Mouse (Mus musculus): Measurements from ENCODE around the gene Ttc7b. TPM values are rescaled to one million over a fixed set of nuclear protein-coding genes. Genes with fewer than 3 reads are reported as not detected.

Gene Ttc7b
- 6.5 and 8.2 TPM in 2 replicates for polyA plus RNA-seq (2015; fragmentation: Nextera tagmentation; extraction: Ambion mirVana)

- Histone ChIP-seq H3K4me2 (replicated peaks) (peak within 1 kb of the TSS; percentile 79), H3K27ac (replicated peaks) (peak within 1 kb of the TSS; percentile 86), H3K4me3 (peak within 1 kb of the TSS; percentile 97), H3K27me3 (no peaks in the 10 kb centered on the region), H3K36me3 (no peaks in the 10 kb centered on the region), H3K9me3 (no peaks in the 10 kb centered on the region), H3K4me1 (peaks cover 26% of the 10 kb centered on the region), H3K9ac (replicated peaks) (peak within 1 kb of the TSS; percentile 92)
- WGBS = 2% methylated on average over 21 of the region's 42 CpGs
- ATAC-seq (replicated peaks) = peak; percentile 73
Observed at GRCm38 (mm10) chr12:100520794-100521186, at the start of gene Ttc7b. Gene Ttc7b (minus strand): TSS chr12:100520826.

DNA sequence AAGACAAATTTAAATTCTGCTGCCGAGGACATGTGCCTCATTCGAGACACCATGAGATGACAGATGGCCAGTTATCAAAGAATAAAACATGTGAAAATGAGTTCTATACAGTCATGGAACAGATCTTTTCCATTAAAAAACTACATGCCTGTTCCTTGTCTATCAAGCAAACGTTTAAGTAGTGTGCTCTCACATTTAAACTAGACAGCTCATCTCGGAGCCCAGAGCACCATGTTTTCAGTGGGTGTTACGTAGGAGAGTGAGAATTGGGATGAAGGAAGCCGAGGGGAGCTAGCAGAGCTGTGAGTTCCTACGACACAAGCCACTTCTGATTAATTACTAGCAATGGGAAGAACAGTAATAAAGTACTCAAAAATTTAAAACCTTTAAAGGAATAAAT lies 48.2 kb upstream of the Ttc7b start:
- WGBS = 70% methylated on average over 7 of the region's 7 CpGs
- no peak overlapping the region for H3K4me2 ChIP-seq (replicated peaks)
- H3K9me3 ChIP-seq = no peaks in the 10 kb centered on the region
- H3K27ac ChIP-seq (replicated peaks) = 0 out of 2 replicates have a peak overlapping the region, but pooled peaks have one; percentile 5
- H3K4me1 ChIP-seq = no peaks in the 10 kb centered on the region
- peaks cover 6% of the 10 kb centered on the region; the same call in 1 of the 2 replicates for H3K36me3 ChIP-seq
- no peaks in the 10 kb centered on the region for H3K27me3 ChIP-seq
- no peak overlapping the region for H3K4me3 ChIP-seq
- ATAC-seq (replicated peaks) = no peak
- no peak overlapping the region for H3K9ac ChIP-seq (replicated peaks)

GRCm38 (mm10) chr12:100568105-100568504 lies 47.5 kb upstream of the Ttc7b start:
- ATAC-seq (replicated peaks) = no peak
- no peak overlapping the region for H3K4me3 ChIP-seq
- no peak overlapping the region for H3K4me2 ChIP-seq (replicated peaks)
- no peaks in the 10 kb centered on the region for H3K9me3 ChIP-seq
- H3K4me1 ChIP-seq = no peaks in the 10 kb centered on the region
- WGBS = 89% methylated on average over 6 of the region's 6 CpGs
- peaks cover 9% of the 10 kb centered on the region; the same call in 1 of the 2 replicates for H3K36me3 ChIP-seq
- H3K9ac ChIP-seq (replicated peaks) = no peak overlapping the region
- no peaks in the 10 kb centered on the region for H3K27me3 ChIP-seq
- H3K27ac ChIP-seq (replicated peaks) = no peak overlapping the region

DNA sequence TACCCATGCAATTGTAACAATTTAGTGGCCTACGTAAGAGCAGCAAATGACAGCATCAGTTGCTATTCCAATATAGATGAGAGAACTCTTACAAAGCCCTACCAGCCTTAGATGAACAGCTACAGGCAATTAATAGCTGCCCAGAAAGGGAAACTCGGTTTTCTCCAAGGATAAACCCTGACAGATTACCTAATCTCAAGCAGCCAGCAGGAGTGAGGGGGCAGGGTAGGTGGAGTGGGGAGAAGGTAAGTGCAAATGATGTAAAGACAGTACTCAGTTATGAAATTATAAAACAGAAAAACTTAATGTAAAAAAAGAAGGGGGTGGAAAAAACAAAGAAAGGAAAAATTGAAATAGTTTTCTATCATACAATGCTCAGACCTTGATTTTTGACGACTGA lies 47.0 kb upstream of the Ttc7b start:
- H3K27ac ChIP-seq (replicated peaks) = no peak overlapping the region
- peaks cover 8% of the 10 kb centered on the region; the same call in 1 of the 2 replicates for H3K36me3 ChIP-seq
- no peak for ATAC-seq (replicated peaks)
- 82% methylated on average over 3 of the region's 3 CpGs for WGBS
- H3K27me3 ChIP-seq = no peaks in the 10 kb centered on the region
- no peak overlapping the region for H3K9ac ChIP-seq (replicated peaks)
- H3K4me1 ChIP-seq = no peaks in the 10 kb centered on the region
- no peaks in the 10 kb centered on the region for H3K9me3 ChIP-seq
- H3K4me3 ChIP-seq = no peak overlapping the region
- H3K4me2 ChIP-seq (replicated peaks) = no peak overlapping the region

- H3K27ac ChIP-seq (replicated peaks) = no peak overlapping the region
- no peak for ATAC-seq (replicated peaks)
Observed at GRCm38 (mm10) chr12:100553675-100554074, 33.0 kb upstream of the Ttc7b start.

DNA sequence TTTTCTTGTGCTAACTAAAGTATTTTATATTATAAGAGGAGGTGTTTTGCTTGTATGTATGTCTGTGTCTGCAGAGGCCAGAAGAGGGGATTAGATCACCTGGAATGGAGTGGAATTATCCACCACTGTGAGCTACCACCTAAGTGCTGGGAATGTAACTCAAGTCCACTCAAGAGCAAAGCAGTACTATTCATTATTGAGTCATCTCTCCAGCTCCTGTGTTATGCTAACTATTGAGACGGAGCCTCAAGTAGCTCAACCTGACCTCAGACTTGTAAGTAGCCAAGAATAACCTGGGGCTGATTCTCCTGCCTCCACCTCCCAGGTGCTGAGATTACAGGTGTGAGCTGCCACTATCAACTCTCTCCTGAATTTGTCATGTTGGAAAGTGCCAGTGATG lies 31.3 kb upstream of the Ttc7b start:
- WGBS = 86% methylated on average over 1 of the region's 1 CpGs
- H3K4me2 ChIP-seq (replicated peaks) = no peak overlapping the region
- no peaks in the 10 kb centered on the region for H3K4me1 ChIP-seq
- no peaks in the 10 kb centered on the region for H3K27me3 ChIP-seq
- H3K9me3 ChIP-seq = no peaks in the 10 kb centered on the region
- H3K9ac ChIP-seq (replicated peaks) = no peak overlapping the region
- peaks cover 16% of the 10 kb centered on the region for H3K36me3 ChIP-seq
- no peak overlapping the region for H3K27ac ChIP-seq (replicated peaks)
- no peak overlapping the region for H3K4me3 ChIP-seq
- ATAC-seq (replicated peaks) = no peak

More at GRCm38 (mm10) chr12:100553675-100554074, 33.0 kb upstream of the Ttc7b start:
- Histone ChIP-seq H3K4me1 (no peaks in the 10 kb centered on the region), H3K9ac (replicated peaks) (no peak overlapping the region), H3K4me2 (replicated peaks) (no peak overlapping the region), H3K36me3 (peaks cover 16% of the 10 kb centered on the region), H3K27me3 (no peaks in the 10 kb centered on the region), H3K4me3 (no peak overlapping the region), H3K9me3 (no peaks in the 10 kb centered on the region)
- WGBS = 85% methylated on average over 6 of the region's 6 CpGs

DNA sequence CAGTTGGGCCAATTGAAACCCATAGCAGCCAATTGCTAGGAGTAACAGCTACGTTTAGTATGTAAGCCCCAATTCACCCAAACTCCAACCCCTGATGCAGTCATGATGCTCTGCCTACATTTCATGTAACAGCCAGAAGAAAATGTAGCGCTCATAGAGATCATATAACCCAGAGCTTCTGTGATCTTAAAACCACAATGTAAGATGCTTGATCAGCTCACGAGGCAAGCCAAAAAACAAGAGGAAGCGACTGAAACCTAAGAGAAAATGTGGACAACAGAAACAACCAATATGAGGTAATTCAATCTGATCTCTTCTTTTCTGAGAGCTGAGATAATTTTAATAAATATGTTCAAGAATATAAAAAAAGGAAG lies 23.6 kb upstream of the Ttc7b start:
- no peak overlapping the region for H3K4me2 ChIP-seq (replicated peaks)

GRCm38 (mm10) chr12:100543437-100544193 lies 23.0 kb upstream of the Ttc7b start:
- H3K4me1 ChIP-seq = no peaks in the 10 kb centered on the region
- WGBS = 75% methylated on average over 6 of the region's 6 CpGs
- no peak overlapping the region for H3K9ac ChIP-seq (replicated peaks)
- no peak overlapping the region for H3K4me3 ChIP-seq
- no peaks in the 10 kb centered on the region for H3K27me3 ChIP-seq
- no peaks in the 10 kb centered on the region for H3K9me3 ChIP-seq
- H3K4me2 ChIP-seq (replicated peaks) = no peak overlapping the region
- ATAC-seq (replicated peaks) = no peak
- no peak overlapping the region for H3K27ac ChIP-seq (replicated peaks)
- no peaks in the 10 kb centered on the region for H3K36me3 ChIP-seq

More for the DNA sequence above, 23.6 kb upstream of the Ttc7b start:
- Histone ChIP-seq H3K4me3 (no peak overlapping the region), H3K4me1 (no peaks in the 10 kb centered on the region), H3K9me3 (no peaks in the 10 kb centered on the region), H3K9ac (replicated peaks) (no peak overlapping the region), H3K36me3 (0 out of 2 replicates have a peak, but pooled peaks cover 2% of the 10 kb centered on the region), H3K27me3 (no peaks in the 10 kb centered on the region), H3K27ac (replicated peaks) (no peak overlapping the region)
- ATAC-seq (replicated peaks) = no peak
- 90% methylated on average over 4 of the region's 4 CpGs for WGBS

DNA sequence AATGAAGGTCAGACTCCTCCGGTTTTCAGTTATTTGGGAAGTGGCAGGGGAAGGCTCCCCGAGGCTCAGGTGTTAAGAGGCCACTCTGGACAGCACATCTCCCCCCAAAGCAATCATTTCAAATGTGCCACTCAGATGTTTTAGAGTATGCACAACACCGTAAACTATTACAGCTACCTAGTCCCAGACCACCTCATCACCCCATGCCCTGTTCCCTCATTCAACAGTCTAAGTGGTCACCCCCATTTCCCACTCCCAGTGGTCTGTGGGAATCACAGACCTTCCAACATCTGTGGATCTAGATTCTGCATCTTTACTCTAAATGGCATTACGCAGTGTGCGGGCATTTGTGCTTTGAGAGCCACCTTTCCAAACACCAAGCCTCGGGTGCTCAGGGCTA lies 21.9 kb upstream of the Ttc7b start:
- Histone ChIP-seq H3K9ac (replicated peaks) (no peak overlapping the region), H3K4me1 (no peaks in the 10 kb centered on the region), H3K27me3 (no peaks in the 10 kb centered on the region), H3K4me2 (replicated peaks) (no peak overlapping the region), H3K36me3 (no peaks in the 10 kb centered on the region), H3K27ac (replicated peaks) (no peak overlapping the region), H3K9me3 (no peaks in the 10 kb centered on the region), H3K4me3 (no peak overlapping the region)
- no peak for ATAC-seq (replicated peaks)
- 86% methylated on average over 6 of the region's 6 CpGs for WGBS

GRCm38 (mm10) chr12:100542076-100542475 lies 21.4 kb upstream of the Ttc7b start:
- Histone ChIP-seq H3K4me2 (replicated peaks) (no peak overlapping the region), H3K4me3 (no peak overlapping the region), H3K27ac (replicated peaks) (no peak overlapping the region), H3K9ac (replicated peaks) (no peak overlapping the region), H3K36me3 (no peaks in the 10 kb centered on the region), H3K4me1 (no peaks in the 10 kb centered on the region), H3K9me3 (no peaks in the 10 kb centered on the region), H3K27me3 (no peaks in the 10 kb centered on the region)
- WGBS = 41% methylated on average over 3 of the region's 3 CpGs
- no peak for ATAC-seq (replicated peaks)

GRCm38 (mm10) chr12:100539158-100539714 lies 18.6 kb upstream of the Ttc7b start:
- no peaks in the 10 kb centered on the region for H3K27me3 ChIP-seq
- H3K9me3 ChIP-seq = no peaks in the 10 kb centered on the region
- H3K36me3 ChIP-seq = no peaks in the 10 kb centered on the region
- H3K4me2 ChIP-seq (replicated peaks) = no peak overlapping the region
- 74% methylated on average over 9 of the region's 9 CpGs for WGBS
- H3K4me3 ChIP-seq = no peak overlapping the region
- no peak overlapping the region for H3K27ac ChIP-seq (replicated peaks)
- no peak overlapping the region for H3K9ac ChIP-seq (replicated peaks)
- no peak for ATAC-seq (replicated peaks)
- no peaks in the 10 kb centered on the region for H3K4me1 ChIP-seq

DNA sequence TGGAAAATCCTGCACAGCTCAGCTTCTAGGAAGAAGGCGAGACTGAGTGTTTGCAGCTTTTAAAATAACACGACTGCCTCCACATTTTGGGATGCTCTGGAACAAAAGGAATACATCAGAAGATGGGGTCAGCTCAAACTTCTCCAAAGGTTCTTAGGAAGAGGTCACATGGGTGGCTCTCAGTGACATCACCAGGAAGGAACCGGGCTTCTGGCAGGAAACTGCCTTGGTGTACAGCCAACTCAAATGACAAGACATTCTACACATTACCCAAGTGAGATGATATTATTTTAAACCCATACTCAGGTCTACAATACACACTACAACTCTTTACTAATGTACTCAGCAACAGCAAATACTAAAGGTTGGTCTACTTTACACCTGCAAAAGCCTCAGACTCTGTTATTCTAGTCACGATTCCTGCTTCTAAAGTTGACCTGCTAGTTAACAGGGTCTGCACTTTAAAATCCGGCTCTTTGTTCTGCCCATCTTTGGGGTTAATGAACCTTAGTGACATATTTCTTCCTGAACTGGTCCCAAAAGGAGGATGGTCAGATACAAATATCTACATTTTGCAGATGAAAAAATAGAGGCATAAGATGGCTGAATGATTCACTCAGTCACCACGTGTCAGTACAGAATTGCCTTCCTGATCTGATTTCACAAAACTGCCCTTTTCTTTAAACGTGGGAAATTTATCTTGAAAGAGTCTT lies 18.0 kb upstream of the Ttc7b start:
- Histone ChIP-seq H3K4me1 (no peaks in the 10 kb centered on the region), H3K4me2 (replicated peaks) (no peak overlapping the region), H3K36me3 (no peaks in the 10 kb centered on the region), H3K9me3 (no peaks in the 10 kb centered on the region), H3K4me3 (no peak overlapping the region), H3K27ac (replicated peaks) (no peak overlapping the region), H3K27me3 (no peaks in the 10 kb centered on the region), H3K9ac (replicated peaks) (no peak overlapping the region)
- ATAC-seq (replicated peaks) = no peak
- 71% methylated on average over 7 of the region's 7 CpGs for WGBS
